Mouse (Mus musculus): ENCODE measurements around the gene Gpr89.

Gene Gpr89

GRCm38 (mm10) chr3:96904851-96905541, at the start of gene Gpr89:
Gpr89 (minus strand) TSS chr3:96905346.
- DNase-seq (ENCODE audit: low read depth, low spot score), result peak; percentile 91

- DNase-seq (ENCODE audit: low read depth, low spot score), result no peak
These were observed 48.5 kb upstream of the Gpr89 start for GRCm38 (mm10) chr3:96953489-96954233.

- no peak for DNase-seq (ENCODE audit: low read depth, low spot score)
These were observed 37.6 kb upstream of the Gpr89 start for GRCm38 (mm10) chr3:96942706-96943105.

- peak; percentile 78 for DNase-seq (ENCODE audit: low read depth, low spot score)
These were observed 33.6 kb upstream of the Gpr89 start for GRCm38 (mm10) chr3:96938738-96939137.

GRCm38 (mm10) chr3:96937606-96938005, 32.5 kb upstream of the Gpr89 start:
- no peak for DNase-seq (ENCODE audit: low read depth, low spot score)

- DNase-seq (ENCODE audit: low read depth, low spot score), result peak; percentile 51
These were observed 31.1 kb upstream of the Gpr89 start for GRCm38 (mm10) chr3:96936241-96936640.

GRCm38 (mm10) chr3:96931261-96931681, 26.1 kb upstream of the Gpr89 start:
- DNase-seq (ENCODE audit: low read depth, low spot score), result no peak

GRCm38 (mm10) chr3:96925920-96926319, 20.8 kb upstream of the Gpr89 start, which contains the start of gene Gja8:
Gja8 (minus strand) TSS chr3:96926020.
- no peak for DNase-seq (ENCODE audit: low read depth, low spot score)

- DNase-seq (ENCODE audit: low read depth, low spot score), result no peak
These were observed 19.5 kb upstream of the Gpr89 start for GRCm38 (mm10) chr3:96924631-96925030.

GRCm38 (mm10) chr3:96920991-96921390, 15.8 kb upstream of the Gpr89 start:
- DNase-seq (ENCODE audit: low read depth, low spot score), result no peak

- peak; percentile 0 for DNase-seq (ENCODE audit: low read depth, low spot score)
These were observed 446 bp upstream of the Gpr89 start for GRCm38 (mm10) chr3:96905592-96905991.

GRCm38 (mm10) chr3:96904393-96904792, 753 bp downstream of the Gpr89 start, which contains the start of gene Gja5:
Gja5 (plus strand) TSS chr3:96904693.
- DNase-seq (ENCODE audit: low read depth, low spot score), result no peak

GRCm38 (mm10) chr3:96902336-96902999, 2.7 kb downstream of the Gpr89 start:
- DNase-seq (ENCODE audit: low read depth, low spot score), result no peak

GRCm38 (mm10) chr3:96883690-96884089, 21.5 kb downstream of the Gpr89 start:
- no peak for DNase-seq (ENCODE audit: low read depth, low spot score)

- no peak for DNase-seq (ENCODE audit: low read depth, low spot score)
These were observed 22.9 kb downstream of the Gpr89 start for GRCm38 (mm10) chr3:96882061-96882849.

- DNase-seq (ENCODE audit: low read depth, low spot score), result no peak
These were observed 23.6 kb downstream of the Gpr89 start for GRCm38 (mm10) chr3:96881557-96881956.

- no peak for DNase-seq (ENCODE audit: low read depth, low spot score)
These were observed 24.8 kb downstream of the Gpr89 start for GRCm38 (mm10) chr3:96880385-96880784.

GRCm38 (mm10) chr3:96879536-96879935, 25.6 kb downstream of the Gpr89 start:
- DNase-seq (ENCODE audit: low read depth, low spot score), result no peak

- no peak for DNase-seq (ENCODE audit: low read depth, low spot score)
These were observed 30.2 kb downstream of the Gpr89 start for GRCm38 (mm10) chr3:96874808-96875571.

- DNase-seq (ENCODE audit: low read depth, low spot score), result no peak
These were observed 32.6 kb downstream of the Gpr89 start for GRCm38 (mm10) chr3:96872501-96872900.

- no peak for DNase-seq (ENCODE audit: low read depth, low spot score)
These were observed 34.1 kb downstream of the Gpr89 start for GRCm38 (mm10) chr3:96871070-96871469.

Measured in retina, postnatal 7 days (tissue).